Mouse (Mus musculus) midbrain, embryonic 11.5 days (tissue): ENCODE measurements around the gene Akap2. TPM values are rescaled to one million over a fixed set of nuclear protein-coding genes. Genes with fewer than 3 reads are reported as not detected.

Source experiments
- ATAC-seq: fragments of 200-750 bp; cut with Nextera tagmentation; 2 replicates; pipeline ENCODE4 v1.8.0; 2017; ENCODE audit warnings: moderate TSS enrichment, moderate library complexity; ENCODE audit not compliant: low FRiP score
- DNase-seq: peaks from one replicate; pipeline ENCODE4 v3.0.0; 2015; ENCODE audit warnings: low spot score; ENCODE audit errors: missing footprints
- H3K27ac ChIP-seq: fragments of 300-500 bp; sonication (generic); 2 replicates; pipeline ENCODE4 v1.5.1; 2014; ENCODE audit warnings: low read depth, low read length
- H3K27me3 ChIP-seq: fragments of 300-500 bp; sonication (generic); 2 replicates; pipeline ENCODE4 v1.6.1; 2014; ENCODE audit warnings: mild to moderate bottlenecking, low read length, moderate library complexity, mixed read lengths; ENCODE audit not compliant: control insufficient read depth, insufficient read depth
- H3K36me3 ChIP-seq: fragments of 300-500 bp; sonication (generic); 2 replicates; pipeline ENCODE4 v1.6.1; 2014; ENCODE audit warnings: mild to moderate bottlenecking, low read length, moderate library complexity, mixed read lengths; ENCODE audit not compliant: control insufficient read depth, insufficient read depth
- H3K4me1 ChIP-seq: fragments of 300-500 bp; sonication (generic); 2 replicates; pipeline ENCODE4 v1.6.1; 2014; ENCODE audit warnings: low read length; ENCODE audit not compliant: control insufficient read depth, insufficient read depth
- H3K4me2 ChIP-seq: fragments of 300-500 bp; sonication (generic); 2 replicates; pipeline ENCODE4 v1.6.1; 2014; ENCODE audit warnings: mild to moderate bottlenecking, moderate library complexity
- H3K4me3 ChIP-seq: fragments of 300-500 bp; sonication (generic); 2 replicates; pipeline ENCODE4 v1.5.1; 2014; ENCODE audit warnings: low read depth, low read length
- H3K9ac ChIP-seq: fragments of 300-500 bp; sonication (generic); 2 replicates; pipeline ENCODE4 v1.6.1; 2014; ENCODE audit warnings: low read length
- H3K9me3 ChIP-seq: fragments of 300-500 bp; sonication (generic); 2 replicates; pipeline ENCODE4 v1.6.1; 2016; ENCODE audit warnings: low read length; ENCODE audit not compliant: control insufficient read depth
- WGBS: fragments of 180-500 bp; shearing (Covaris S2); extraction: QIAGEN DNeasy Blood & Tissue Kit; methylation state at CpG from one replicate; pipeline ENCODE4 v1.1.7; 2014; 5-methylcytosine and 5-hydroxymethylcytosine counted together
- polyA plus RNA-seq: library from polyadenylated mRNA; unstranded; fragments of >200 nt; fragmentation: Nextera tagmentation; extraction: Ambion mirVana; gene quantifications from 2 replicates; pipeline ENCODE4 v1.2.1, GENCODE M21; 2014

Akap2 gene
- polyA plus RNA-seq, 1 experiment from 2014 or later: 17.9 TPM

DNA sequence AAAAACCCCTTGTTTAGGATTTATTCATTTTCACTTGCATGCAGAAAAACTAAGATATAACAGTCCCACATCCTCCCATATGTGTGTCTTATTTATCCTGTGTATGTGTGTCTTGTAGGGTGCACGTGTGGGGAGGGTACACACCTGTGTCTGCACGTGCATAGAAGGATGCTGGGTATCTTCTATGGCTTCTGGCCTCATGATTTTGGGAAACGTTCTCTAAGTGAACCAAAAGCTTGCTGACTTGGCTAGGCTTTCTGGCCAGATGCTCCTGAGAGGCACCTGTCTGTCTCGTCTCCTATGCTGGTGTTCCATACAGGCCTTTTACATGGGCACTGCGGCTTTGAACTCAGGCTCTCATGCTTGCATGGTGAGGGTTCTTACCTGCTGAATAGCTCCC is 105.2 kb downstream of the Akap2 start:
- H3K36me3 ChIP-seq: no peaks in the 10 kb centered on the region
- H3K9ac ChIP-seq: no peak overlapping the region
- DNase-seq (no peak), ATAC-seq (no peak)
- H3K4me1 ChIP-seq: peaks cover 22% of the 10 kb centered on the region
- peaks cover 24% of the 10 kb centered on the region for H3K27me3 ChIP-seq
- no peaks in the 10 kb centered on the region; the same call in 1 of the 2 replicates for H3K9me3 ChIP-seq
- no peak overlapping the region for H3K27ac ChIP-seq
- H3K4me2 ChIP-seq: no peak overlapping the region
- WGBS: 82% methylated on average over 5 of the region's 5 CpGs
- H3K4me3 ChIP-seq: no peak overlapping the region

DNA sequence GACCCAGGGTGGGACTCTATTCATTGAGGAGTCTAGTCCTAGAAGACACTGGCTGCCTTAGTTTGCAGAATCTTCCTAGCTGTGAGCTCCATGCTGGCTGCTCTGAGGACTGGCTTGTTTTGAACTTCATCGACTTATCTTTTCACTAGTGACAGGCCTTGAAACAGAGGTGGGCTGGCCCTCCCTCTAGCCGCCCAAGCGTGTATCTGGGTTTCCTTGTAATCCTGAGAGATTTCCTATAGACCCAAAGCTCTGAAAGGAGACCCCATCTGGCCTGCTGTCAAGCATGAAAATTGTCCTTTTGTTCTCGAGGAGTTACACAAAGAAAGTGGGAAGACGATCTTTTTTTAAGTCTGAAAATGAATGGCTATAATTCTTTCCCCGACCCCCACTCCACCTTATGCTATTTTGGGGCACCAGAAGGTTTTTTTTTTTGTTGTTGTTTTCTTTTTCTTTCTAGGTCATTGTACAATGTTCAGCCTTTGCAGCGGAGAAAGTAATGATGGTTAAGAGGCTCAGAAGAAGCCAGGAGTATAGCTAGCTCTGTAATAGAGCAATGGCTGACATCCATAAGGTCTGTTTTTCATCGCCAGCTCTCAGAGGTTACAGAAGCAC is 107.3 kb downstream of the Akap2 start:
- Histone ChIP-seq H3K27ac (peak overlapping the region; percentile 40; the same call in 1 of the 2 replicates), H3K4me3 (no peak overlapping the region)
- peak; percentile 89 for ATAC-seq

DNA sequence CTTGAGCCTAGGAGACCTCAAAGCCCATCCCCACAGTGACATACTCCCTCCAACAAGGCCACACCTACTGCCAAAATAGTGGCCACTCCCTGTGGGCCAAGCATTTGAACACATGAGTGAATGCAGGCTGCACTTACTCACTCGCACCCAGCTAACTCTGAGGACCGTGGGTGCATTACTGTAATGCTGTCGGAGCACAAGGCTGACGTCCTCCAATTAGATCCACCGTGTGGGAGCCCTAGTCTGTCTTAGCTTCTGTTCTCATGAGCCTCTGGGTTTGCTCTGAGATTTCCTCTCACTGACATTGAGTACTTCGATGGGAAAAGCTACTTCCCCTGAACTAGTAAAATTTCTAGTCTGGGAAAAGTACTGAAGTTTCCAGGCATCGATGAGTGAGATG is 108.8 kb downstream of the Akap2 start:
- H3K4me3 ChIP-seq: no peak overlapping the region

More for the DNA sequence above, 107.3 kb downstream of the Akap2 start:
- Histone ChIP-seq H3K9ac (no peak overlapping the region), H3K4me1 (peaks cover 22% of the 10 kb centered on the region), H3K36me3 (no peaks in the 10 kb centered on the region), H3K27me3 (peaks cover 34% of the 10 kb centered on the region), H3K4me2 (no peak overlapping the region), H3K9me3 (no peaks in the 10 kb centered on the region; the same call in 1 of the 2 replicates)
- 14% methylated on average over 8 of the region's 8 CpGs for WGBS
- DNase-seq: peak; percentile 93

DNA sequence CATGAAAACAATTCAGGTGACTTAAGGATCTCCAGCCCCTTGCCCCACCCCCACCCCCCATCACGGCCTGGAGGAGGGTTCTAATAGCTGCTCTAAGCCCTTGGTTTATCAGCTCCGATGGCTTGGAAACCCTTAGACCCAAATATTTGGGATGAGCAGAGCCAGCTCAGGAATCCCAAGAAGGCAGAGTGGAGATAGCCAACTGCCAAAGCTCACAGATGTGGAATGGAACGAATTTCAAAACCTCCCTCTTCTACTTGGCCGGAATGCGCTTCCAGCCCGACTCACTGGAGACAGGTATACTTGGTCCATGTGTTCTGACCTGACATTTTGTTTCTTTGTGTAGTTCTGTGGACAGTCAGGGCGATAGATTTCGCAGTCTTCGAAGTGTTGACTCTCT is 111.7 kb downstream of the Akap2 start:
- Histone ChIP-seq H3K36me3 (no peaks in the 10 kb centered on the region), H3K4me3 (no peak overlapping the region), H3K27ac (no peak overlapping the region), H3K9ac (no peak overlapping the region), H3K4me1 (peaks cover 10% of the 10 kb centered on the region), H3K9me3 (no peaks in the 10 kb centered on the region), H3K27me3 (peaks cover 27% of the 10 kb centered on the region), H3K4me2 (no peak overlapping the region)
- no peak for DNase-seq
- ATAC-seq: no peak
- WGBS: 74% methylated on average over 9 of the region's 9 CpGs

More for the DNA sequence above, 108.8 kb downstream of the Akap2 start:
- WGBS: 88% methylated on average over 7 of the region's 7 CpGs
- peaks cover 36% of the 10 kb centered on the region for H3K27me3 ChIP-seq
- H3K9me3 ChIP-seq: no peaks in the 10 kb centered on the region
- H3K4me1 ChIP-seq: peaks cover 22% of the 10 kb centered on the region
- H3K27ac ChIP-seq: no peak overlapping the region
- no peak overlapping the region for H3K4me2 ChIP-seq
- H3K9ac ChIP-seq: no peak overlapping the region
- DNase-seq (no peak), ATAC-seq (no peak)
- H3K36me3 ChIP-seq: no peaks in the 10 kb centered on the region

DNA sequence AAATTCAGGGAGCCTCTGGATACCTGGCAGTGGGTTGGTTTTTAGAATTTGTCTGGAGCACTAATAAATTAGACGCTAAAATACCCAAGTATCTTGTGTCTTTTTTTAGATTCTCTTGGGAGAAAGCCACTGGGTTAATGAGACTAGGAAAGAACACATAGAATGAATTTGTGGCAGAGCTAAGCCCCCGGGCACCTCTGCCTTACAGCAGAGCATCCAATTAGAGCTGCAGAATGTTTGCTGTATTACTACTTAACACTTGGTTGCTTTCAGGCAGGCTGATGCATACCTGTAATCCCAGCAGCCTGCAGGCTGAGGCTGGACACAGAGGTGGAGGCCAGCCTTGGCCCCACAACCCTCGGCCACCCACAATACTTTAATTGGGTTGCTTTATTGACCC is 112.3 kb downstream of the Akap2 start:
- peaks cover 6% of the 10 kb centered on the region for H3K4me1 ChIP-seq
- H3K27ac ChIP-seq: no peak overlapping the region
- WGBS: 77% methylated on average over 3 of the region's 3 CpGs
- 0 out of 2 replicates have a peak, but pooled peaks have one; percentile 14 for ATAC-seq
- H3K9ac ChIP-seq: no peak overlapping the region
- H3K4me3 ChIP-seq: no peak overlapping the region
- peak; percentile 80 for DNase-seq
- H3K9me3 ChIP-seq: no peaks in the 10 kb centered on the region
- H3K27me3 ChIP-seq: peaks cover 27% of the 10 kb centered on the region
- no peak overlapping the region for H3K4me2 ChIP-seq
- H3K36me3 ChIP-seq: no peaks in the 10 kb centered on the region

DNA sequence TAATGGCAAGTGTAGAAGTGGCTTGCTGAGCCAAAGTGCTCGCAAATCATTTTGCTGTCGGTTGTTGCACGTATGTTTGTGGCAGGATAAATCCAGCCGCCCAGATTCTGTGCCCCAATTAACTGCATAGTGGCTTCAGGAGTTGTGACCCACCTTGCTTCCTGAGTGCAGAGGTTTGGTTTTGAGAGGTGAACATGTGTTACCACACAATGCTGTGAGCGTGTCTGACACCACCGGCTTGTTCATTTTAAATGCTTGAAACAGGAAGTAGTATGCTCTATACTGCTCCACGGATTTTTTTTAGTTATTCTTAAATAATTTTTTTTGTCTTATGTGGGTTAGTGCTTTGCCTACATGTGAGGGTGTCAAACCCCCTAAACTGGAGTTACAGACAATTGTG is 114.9 kb downstream of the Akap2 start:
- no peak for ATAC-seq
- Histone ChIP-seq H3K27me3 (peaks cover 17% of the 10 kb centered on the region), H3K9me3 (no peaks in the 10 kb centered on the region), H3K36me3 (no peaks in the 10 kb centered on the region), H3K4me3 (no peak overlapping the region), H3K27ac (no peak overlapping the region), H3K9ac (no peak overlapping the region), H3K4me2 (no peak overlapping the region), H3K4me1 (no peaks in the 10 kb centered on the region; the same call in none of the 2 replicates)
- no peak for DNase-seq
- 72% methylated on average over 7 of the region's 7 CpGs for WGBS

DNA sequence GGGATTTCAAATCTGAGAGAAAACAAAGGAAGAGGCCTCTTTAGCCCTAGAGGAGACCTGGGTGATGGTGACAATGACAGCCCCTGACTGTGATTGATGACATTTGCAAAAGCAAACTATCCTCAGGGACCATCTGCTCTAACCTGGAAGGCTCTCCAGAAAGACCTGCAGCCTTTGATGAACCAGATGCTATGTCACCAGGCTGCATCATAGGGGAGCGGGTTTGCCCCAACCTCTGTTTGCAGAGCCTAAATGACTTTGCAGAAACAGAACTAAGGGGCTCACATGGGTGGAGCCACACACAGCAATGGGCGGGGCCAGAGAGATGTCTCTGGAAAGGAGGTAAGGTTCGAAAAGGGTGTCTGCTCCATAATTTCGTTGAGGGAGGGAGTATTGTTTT is 115.6 kb downstream of the Akap2 start:
- Histone ChIP-seq H3K9me3 (no peaks in the 10 kb centered on the region), H3K27me3 (peaks cover 16% of the 10 kb centered on the region), H3K36me3 (no peaks in the 10 kb centered on the region), H3K4me3 (no peak overlapping the region), H3K4me1 (no peaks in the 10 kb centered on the region; the same call in none of the 2 replicates), H3K4me2 (no peak overlapping the region), H3K27ac (no peak overlapping the region), H3K9ac (no peak overlapping the region)
- DNase-seq (no peak), ATAC-seq (no peak)
- 79% methylated on average over 4 of the region's 4 CpGs for WGBS

DNA sequence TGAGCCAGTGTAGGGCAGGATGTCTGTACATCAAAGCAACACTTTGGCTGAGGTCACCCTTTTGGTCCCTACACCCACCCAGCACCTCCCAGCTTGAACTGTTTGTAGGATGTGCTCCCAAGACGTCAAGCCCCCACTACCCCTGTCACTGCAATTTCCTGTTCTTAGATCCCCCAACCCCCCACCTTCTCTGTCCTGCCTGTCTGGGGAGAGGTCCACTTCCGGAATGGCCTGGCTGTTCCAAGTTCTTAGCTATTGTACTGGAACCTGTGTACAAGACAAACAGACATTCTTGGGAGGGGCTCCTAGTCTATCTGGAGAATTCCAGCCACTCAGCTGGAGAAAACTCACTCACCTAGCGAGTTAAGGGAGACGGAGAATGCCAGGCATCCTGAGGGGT is 116.7 kb downstream of the Akap2 start:
- ATAC-seq: no peak
- H3K9me3 ChIP-seq: no peaks in the 10 kb centered on the region

DNA sequence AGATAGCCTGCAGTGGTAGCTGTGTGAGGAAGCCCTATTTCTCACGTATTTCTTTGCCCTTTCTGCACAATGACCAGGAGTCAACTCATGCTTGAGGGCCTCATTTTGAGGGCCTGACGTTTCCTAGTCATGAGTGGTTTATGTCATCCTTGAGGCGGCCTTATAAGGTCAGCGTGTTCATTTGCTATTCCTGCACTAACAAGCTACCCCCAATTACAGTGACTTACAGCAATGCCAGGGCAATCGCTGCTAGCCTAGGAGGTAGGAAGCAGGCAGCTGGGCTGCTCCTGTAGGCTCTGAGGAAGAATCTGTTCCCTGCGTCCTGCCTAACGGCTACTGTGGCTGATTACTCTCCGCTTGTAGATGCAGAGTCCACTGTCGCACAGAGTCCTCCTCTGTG is 119.6 kb downstream of the Akap2 start:
- whole genome bisulfite sequencing: 82% methylated on average over 9 of the region's 9 CpGs
- Histone ChIP-seq H3K9ac (no peak overlapping the region), H3K27me3 (no peaks in the 10 kb centered on the region), H3K4me2 (no peak overlapping the region), H3K36me3 (no peaks in the 10 kb centered on the region), H3K4me3 (no peak overlapping the region), H3K4me1 (no peaks in the 10 kb centered on the region; the same call in none of the 2 replicates), H3K27ac (no peak overlapping the region), H3K9me3 (no peaks in the 10 kb centered on the region)
- no peak for DNase-seq
- no peak for ATAC-seq

More for the DNA sequence above, 116.7 kb downstream of the Akap2 start:
- DNase-seq: no peak
- WGBS: 81% methylated on average over 4 of the region's 4 CpGs
- no peaks in the 10 kb centered on the region for H3K36me3 ChIP-seq
- no peak overlapping the region for H3K27ac ChIP-seq
- H3K4me2 ChIP-seq: no peak overlapping the region
- no peak overlapping the region for H3K9ac ChIP-seq
- no peak overlapping the region for H3K4me3 ChIP-seq
- H3K4me1 ChIP-seq: no peaks in the 10 kb centered on the region; the same call in none of the 2 replicates
- peaks cover 11% of the 10 kb centered on the region for H3K27me3 ChIP-seq
